Mouse (Mus musculus): Measurements from ENCODE around the gene Depdc7. TPM values are rescaled to one million over a fixed set of nuclear protein-coding genes. Genes with fewer than 3 reads are reported as not detected.
A peak's percentile ranks its signal among the peaks of the same experiment; 100 is the strongest.

Gene Depdc7
- polyA plus RNA-seq, 1 experiment from 2014 or later, result 2.0 TPM

- 12% methylated on average over 13 of the region's 13 CpGs for WGBS
Observed at GRCm38 (mm10) chr2:104685418-104685817, 57.3 kb downstream of the Depdc7 start.

GRCm38 (mm10) chr2:104684771-104685170 lies 57.9 kb downstream of the Depdc7 start:
- peaks cover 27% of the 10 kb centered on the region for H3K36me3 ChIP-seq
- ATAC-seq (replicated peaks), result no peak; the same call in 1 of the 2 replicates

More at GRCm38 (mm10) chr2:104685418-104685817, 57.3 kb downstream of the Depdc7 start:
- no peak overlapping the region for H3K4me2 ChIP-seq (replicated peaks)
- H3K27me3 ChIP-seq, result no peaks in the 10 kb centered on the region
- H3K4me1 ChIP-seq, result 0 out of 2 replicates have a peak, but pooled peaks cover 2% of the 10 kb centered on the region
- H3K9me3 ChIP-seq, result no peaks in the 10 kb centered on the region
- no peak overlapping the region for H3K9ac ChIP-seq (replicated peaks)
- peaks cover 27% of the 10 kb centered on the region for H3K36me3 ChIP-seq
- no peak overlapping the region for H3K4me3 ChIP-seq
- ATAC-seq (replicated peaks), result peak; percentile 93
- no peak overlapping the region for H3K27ac ChIP-seq (replicated peaks)

GRCm38 (mm10) chr2:104677326-104677725 lies 65.4 kb downstream of the Depdc7 start:
- peaks cover 16% of the 10 kb centered on the region; the same call in 1 of the 2 replicates for H3K36me3 ChIP-seq
- no peaks in the 10 kb centered on the region for H3K4me1 ChIP-seq
- H3K4me2 ChIP-seq (replicated peaks), result no peak overlapping the region
- WGBS, result 83% methylated on average over 3 of the region's 3 CpGs
- H3K27me3 ChIP-seq, result no peaks in the 10 kb centered on the region
- no peaks in the 10 kb centered on the region for H3K9me3 ChIP-seq
- ATAC-seq (replicated peaks), result no peak
- H3K9ac ChIP-seq (replicated peaks), result no peak overlapping the region
- H3K27ac ChIP-seq (replicated peaks), result no peak overlapping the region
- no peak overlapping the region for H3K4me3 ChIP-seq

More at GRCm38 (mm10) chr2:104684771-104685170, 57.9 kb downstream of the Depdc7 start:
- Histone ChIP-seq H3K4me2 (replicated peaks) (no peak overlapping the region), H3K4me1 (0 out of 2 replicates have a peak, but pooled peaks cover 2% of the 10 kb centered on the region), H3K27me3 (no peaks in the 10 kb centered on the region), H3K9me3 (no peaks in the 10 kb centered on the region), H3K9ac (replicated peaks) (no peak overlapping the region), H3K27ac (replicated peaks) (no peak overlapping the region), H3K4me3 (no peak overlapping the region)
- 95% methylated on average over 4 of the region's 4 CpGs for whole genome bisulfite sequencing

Other genes starting within 250 kb of the Depdc7 start
- 6.4 and 6.6 TPM in 2 replicates for gene Hipk3, start 248.4 kb downstream of the Depdc7 start, polyA plus RNA-seq (2015; fragmentation: Nextera tagmentation; extraction: Ambion mirVana)
- gene Cstf3, start 152.4 kb downstream of the Depdc7 start, polyA plus RNA-seq (2015; fragmentation: Nextera tagmentation; extraction: Ambion mirVana), result 102 and 109 TPM in 2 replicates
- gene Tcp11l1, start 30.7 kb downstream of the Depdc7 start, polyA plus RNA-seq (2015; fragmentation: Nextera tagmentation; extraction: Ambion mirVana), result 60.4 and 62.3 TPM in 2 replicates
- gene Pin1rt1, start 26.5 kb downstream of the Depdc7 start, polyA plus RNA-seq (2015; fragmentation: Nextera tagmentation; extraction: Ambion mirVana), result 0.24 TPM in 1 of 2 replicates, not detected in the other
- 11.9 and 12.1 TPM in 2 replicates for gene Qser1, start 73.9 kb upstream of the Depdc7 start, polyA plus RNA-seq (2015; fragmentation: Nextera tagmentation; extraction: Ambion mirVana)
- gene Prrg4, start 107.0 kb upstream of the Depdc7 start, polyA plus RNA-seq (2015; fragmentation: Nextera tagmentation; extraction: Ambion mirVana), result 0.37 and 0.39 TPM in 2 replicates
- gene Ccdc73, start 124.9 kb upstream of the Depdc7 start, polyA plus RNA-seq (2015; fragmentation: Nextera tagmentation; extraction: Ambion mirVana), result 6.6 and 6.8 TPM in 2 replicates

Measured in forebrain, embryonic 15.5 days (tissue).